In the genomic region with DNA sequence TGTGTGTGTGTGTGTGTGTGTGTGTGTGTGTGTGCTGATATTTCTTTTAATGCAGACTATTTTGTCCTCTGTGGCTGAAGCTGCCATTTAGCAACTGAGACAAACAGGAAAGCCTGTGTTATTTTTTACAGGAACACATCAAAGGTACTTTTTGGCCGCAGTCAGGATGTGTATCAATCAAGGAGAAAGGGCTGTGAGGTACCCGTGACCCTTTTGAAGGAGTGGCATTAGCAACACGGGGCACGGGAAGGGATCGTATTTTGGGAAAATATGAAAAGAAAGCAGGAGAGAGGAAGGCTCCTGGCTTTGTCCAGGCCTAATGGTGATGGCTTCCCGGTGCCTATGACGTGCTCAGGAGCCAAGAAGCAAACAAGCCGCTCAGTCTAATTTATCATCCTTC, we compare ENCODE assay signal across 10 mouse cellular contexts. TPM values are rescaled to one million over a fixed set of nuclear protein-coding genes. Genes with fewer than 3 reads are reported as not detected.
DNase-seq lines count a peak whose midpoint lies in the region; ATAC-seq and TF ChIP-seq lines count a peak whose summit lies in the region.
"Had no signal": no experiment of that assay in that cellular context is flagged by ENCODE, and none has a peak within 500 bp of the region (broad histone marks: within the 10 kb centered on the region; RNA-seq: fewer than 3 reads in every experiment).

No protein-coding gene starts in this region.

- no peak for ATAC-seq in hindbrain, embryonic 12.5 days (ENCODE audit: low FRiP score)
- ATAC-seq in hindbrain, embryonic 16.5 days, result no peak
- peak; percentile 17; the same call in 1 of the 2 replicates for ATAC-seq in intestine, embryonic 16.5 days
- no peak; the same call in 1 of the 2 replicates for ATAC-seq in stomach, postnatal 0 days (ENCODE audit: low FRiP score, low TSS enrichment)

- H3K4me1 ChIP-seq in hindbrain, embryonic 12.5 days, result peaks cover 30% of the 10 kb centered on the region
- peaks cover 15% of the 10 kb centered on the region for H3K4me1 ChIP-seq in hindbrain, embryonic 16.5 days (ENCODE audit: control insufficient read depth, insufficient read depth, low read depth, low read length)
- H3K4me1 ChIP-seq in intestine, embryonic 16.5 days (ENCODE audit: control insufficient read depth, insufficient read depth, low read length), result peaks cover 28% of the 10 kb centered on the region
- peaks cover 5% of the 10 kb centered on the region; the same call in 1 of the 2 replicates for H3K4me1 ChIP-seq in stomach, postnatal 0 days (replicated peaks; ENCODE audit: control insufficient read depth, insufficient read depth)

- peak overlapping the region; percentile 48 for H3K27ac ChIP-seq in hindbrain, embryonic 12.5 days
- no peak overlapping the region for H3K27ac ChIP-seq in hindbrain, embryonic 16.5 days (ENCODE audit: low read depth, low read length)
- peak overlapping the region; percentile 75 for H3K27ac ChIP-seq in intestine, embryonic 16.5 days (ENCODE audit: low read length)
- peak overlapping the region; percentile 58; the same call in 1 of the 2 replicates for H3K27ac ChIP-seq in stomach, postnatal 0 days (replicated peaks)
- H3K27ac ChIP-seq: midbrain, embryonic 12.5 days had no signal

- H3K9me3 ChIP-seq in hindbrain, embryonic 12.5 days (replicated peaks), result no peaks in the 10 kb centered on the region
- no peaks in the 10 kb centered on the region for H3K9me3 ChIP-seq in hindbrain, embryonic 16.5 days (ENCODE audit: control insufficient read depth, low read length)
- H3K9me3 ChIP-seq in intestine, embryonic 16.5 days (ENCODE audit: control insufficient read depth, low read length), result no peaks in the 10 kb centered on the region
- H3K9me3 ChIP-seq in stomach, postnatal 0 days (ENCODE audit: control insufficient read depth, low read length), result no peaks in the 10 kb centered on the region
- H3K9me3 ChIP-seq: midbrain, embryonic 12.5 days had no signal

- TF ChIP-seq EP300 in stomach, postnatal 0 days (optimal IDR thresholded peaks at IDR 0.05), result no peak

- TF ChIP-seq CTCF in stomach, postnatal 0 days (IDR thresholded peaks at IDR 0.05; ENCODE audit: low read depth), result no peak

- H3K9ac ChIP-seq in hindbrain, embryonic 12.5 days, result no peak overlapping the region
- H3K9ac ChIP-seq in hindbrain, embryonic 16.5 days (ENCODE audit: low read depth, low read length), result no peak overlapping the region; the same call in 1 of the 2 replicates
- H3K9ac ChIP-seq in intestine, embryonic 16.5 days (ENCODE audit: low read depth, low read length), result no peak overlapping the region
- H3K9ac ChIP-seq in stomach, postnatal 0 days (ENCODE audit: low read length), result no peak overlapping the region; the same call in 1 of the 2 replicates
- H3K9ac ChIP-seq: midbrain, embryonic 12.5 days had no signal

- WGBS in hindbrain, embryonic 12.5 days, result 50% methylated on average over 8 of the region's 8 CpGs
- 50% methylated on average over 8 of the region's 8 CpGs for WGBS in hindbrain, embryonic 16.5 days
- WGBS in intestine, embryonic 16.5 days, result 44% methylated on average over 8 of the region's 8 CpGs
- 27% methylated on average over 8 of the region's 8 CpGs for WGBS in stomach, postnatal 0 days

- no peak overlapping the region for H3K4me2 ChIP-seq in hindbrain, embryonic 12.5 days (replicated peaks)
- no peak overlapping the region for H3K4me2 ChIP-seq in hindbrain, embryonic 16.5 days (ENCODE audit: low read length)
- 0 out of 2 replicates have a peak overlapping the region, but pooled peaks have one; percentile 20 for H3K4me2 ChIP-seq in intestine, embryonic 16.5 days (ENCODE audit: low read depth, low read length)
- H3K4me2 ChIP-seq in stomach, postnatal 0 days (replicated peaks; ENCODE audit: low read depth), result peak overlapping the region; percentile 17; the same call in 1 of the 2 replicates
- H3K4me2 ChIP-seq: midbrain, embryonic 12.5 days had no signal

- no peaks in the 10 kb centered on the region for H3K27me3 ChIP-seq in hindbrain, embryonic 12.5 days
- no peaks in the 10 kb centered on the region for H3K27me3 ChIP-seq in hindbrain, embryonic 16.5 days (replicated peaks; ENCODE audit: control insufficient read depth, insufficient read depth, low read length)
- no peaks in the 10 kb centered on the region for H3K27me3 ChIP-seq in intestine, embryonic 16.5 days (replicated peaks; ENCODE audit: control insufficient read depth, insufficient read depth, low read length)
- no peaks in the 10 kb centered on the region for H3K27me3 ChIP-seq in stomach, postnatal 0 days (ENCODE audit: control insufficient read depth, insufficient read depth, low read length)
- H3K27me3 ChIP-seq: midbrain, embryonic 12.5 days had no signal

- peak; percentile 24 for DNase-seq in lung, postnatal 10 days
- DNase-seq in lung, postnatal 14 days, result no peak
- DNase-seq in stomach, postnatal 0 days (ENCODE audit: low spot score), result no peak
- DNase-seq in thymus, postnatal 0 days (ENCODE audit: low spot score), result no peak
- DNase-seq: cerebellum, adult 18-20 months; spleen, adult 18-20 months had no signal

- H3K4me3 ChIP-seq in hindbrain, embryonic 12.5 days, result no peak overlapping the region
- H3K4me3 ChIP-seq in hindbrain, embryonic 16.5 days (ENCODE audit: low read length), result no peak overlapping the region
- no peak overlapping the region for H3K4me3 ChIP-seq in intestine, embryonic 16.5 days (ENCODE audit: low read length)
- H3K4me3 ChIP-seq in stomach, postnatal 0 days (ENCODE audit: low read depth, low read length), result no peak overlapping the region
- H3K4me3 ChIP-seq: midbrain, embryonic 12.5 days had no signal

- H3K36me3 ChIP-seq in hindbrain, embryonic 12.5 days, result no peaks in the 10 kb centered on the region
- H3K36me3 ChIP-seq in hindbrain, embryonic 16.5 days (ENCODE audit: control insufficient read depth, insufficient read depth, low read length), result no peaks in the 10 kb centered on the region
- H3K36me3 ChIP-seq in intestine, embryonic 16.5 days (ENCODE audit: control insufficient read depth, insufficient read depth, low read length), result no peaks in the 10 kb centered on the region
- H3K36me3 ChIP-seq in stomach, postnatal 0 days (ENCODE audit: control insufficient read depth, insufficient read depth, low read length), result no peaks in the 10 kb centered on the region
- H3K36me3 ChIP-seq: midbrain, embryonic 12.5 days had no signal

RNA-seq across cellular contexts. Expression of gene Tshz2, which starts 31.0 kb away (rescaled TPM):
- 19.3 and 26.5 TPM in 2 replicates for polyA plus RNA-seq in hindbrain, embryonic 12.5 days (2016; fragmentation: Nextera tagmentation; extraction: Ambion mirVana)
- 32.0 and 33.5 TPM in 2 replicates for polyA plus RNA-seq in hindbrain, embryonic 16.5 days (2015; fragmentation: Nextera tagmentation; extraction: Ambion mirVana)
- 12.7 and 14.0 TPM in 2 replicates for polyA plus RNA-seq in intestine, embryonic 16.5 days (2015; fragmentation: Nextera tagmentation; extraction: Ambion mirVana)
- polyA plus RNA-seq in stomach, postnatal 0 days (2015; fragmentation: Nextera tagmentation; extraction: Ambion mirVana), result 5.4 and 6.7 TPM in 2 replicates
- 1.1 and 1.7 TPM in 2 replicates for polyA plus RNA-seq in thymus, postnatal 0 days (2015; fragmentation: Nextera tagmentation; extraction: Ambion mirVana)

Comparison
In these comparisons a context has a peak if more than half of its experiments do, and no peak if none do; other contexts are left out.
1. H3K4me2 ChIP-seq: peak in intestine, embryonic 16.5 days (single experiment) and stomach, postnatal 0 days (single experiment); none in hindbrain, embryonic 12.5 days (single experiment) and hindbrain, embryonic 16.5 days (single experiment).